Mouse (Mus musculus): ENCODE results near the gene Sparcl1. TPM values are rescaled to one million over a fixed set of nuclear protein-coding genes. Genes with fewer than 3 reads are reported as not detected.

Gene Sparcl1
- polyA plus RNA-seq, 1 experiment from 2014 or later: 158 TPM

DNA sequence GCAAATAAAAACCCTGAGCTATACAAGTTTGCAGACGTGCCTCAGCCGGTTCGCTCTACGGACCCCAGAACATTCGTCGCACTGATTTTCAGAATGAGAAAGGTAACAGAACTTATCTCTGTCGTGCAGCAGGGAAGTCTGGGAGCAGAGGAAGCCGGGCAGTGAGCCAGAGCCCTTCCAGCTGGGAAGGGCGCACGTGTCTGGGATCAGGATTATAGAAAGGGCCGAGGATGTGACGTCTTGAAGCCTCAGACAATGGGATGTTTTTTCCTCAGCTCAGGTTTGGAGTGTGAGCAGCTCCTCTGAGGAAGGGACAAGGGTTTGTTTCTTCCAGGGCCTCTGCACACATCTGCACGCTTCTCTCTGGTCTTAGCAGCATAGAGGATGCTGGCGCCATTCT, 1.6 kb upstream of the Sparcl1 start:
- Histone ChIP-seq H3K27ac (ENCODE audit: low read depth, low read length) (no peak overlapping the region), H3K4me3 (ENCODE audit: low read depth, low read length) (no peak overlapping the region), H3K9ac (ENCODE audit: low read depth, low read length) (no peak overlapping the region), H3K36me3 (ENCODE audit: control insufficient read depth, insufficient read depth) (no peaks in the 10 kb centered on the region), H3K4me2 (replicated peaks; ENCODE audit: low read depth) (no peak overlapping the region), H3K27me3 (replicated peaks; ENCODE audit: control insufficient read depth, insufficient read depth, low read length) (no peaks in the 10 kb centered on the region), H3K4me1 (replicated peaks; ENCODE audit: control insufficient read depth, insufficient read depth, low read length) (no peaks in the 10 kb centered on the region), H3K9me3 (ENCODE audit: control insufficient read depth) (no peaks in the 10 kb centered on the region)
- ATAC-seq: no peak
- 45% methylated on average over 14 of the region's 14 CpGs for WGBS
- TF ChIP-seq CTCF (IDR thresholded peaks at IDR 0.05; ENCODE audit: low read depth): no peak

DNA sequence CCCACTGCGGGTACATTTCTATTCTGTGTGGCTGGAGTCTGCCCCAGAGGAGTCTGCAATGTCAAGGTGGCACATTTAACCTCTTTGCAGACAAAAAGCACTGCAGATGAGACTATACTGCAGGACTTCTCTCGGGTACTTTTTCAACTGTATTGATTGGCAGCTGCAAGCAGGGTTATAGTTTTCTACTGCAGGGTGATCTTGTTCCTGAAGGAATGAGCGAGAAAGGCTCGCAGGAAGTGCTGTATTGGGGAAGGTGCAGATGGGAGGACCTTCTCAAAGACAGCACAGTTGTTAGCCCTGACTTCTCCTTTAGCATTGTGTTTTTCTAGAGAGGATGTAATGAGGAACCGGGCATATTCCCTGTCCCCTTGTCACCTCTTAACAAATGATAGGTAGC, 1.0 kb downstream of the Sparcl1 start:
- no peak for TF ChIP-seq CTCF (IDR thresholded peaks at IDR 0.05; ENCODE audit: low read depth)
- ATAC-seq: no peak
- no peak overlapping the region; the same call in 1 of the 2 replicates for H3K27ac ChIP-seq (ENCODE audit: low read depth, low read length)

DNA sequence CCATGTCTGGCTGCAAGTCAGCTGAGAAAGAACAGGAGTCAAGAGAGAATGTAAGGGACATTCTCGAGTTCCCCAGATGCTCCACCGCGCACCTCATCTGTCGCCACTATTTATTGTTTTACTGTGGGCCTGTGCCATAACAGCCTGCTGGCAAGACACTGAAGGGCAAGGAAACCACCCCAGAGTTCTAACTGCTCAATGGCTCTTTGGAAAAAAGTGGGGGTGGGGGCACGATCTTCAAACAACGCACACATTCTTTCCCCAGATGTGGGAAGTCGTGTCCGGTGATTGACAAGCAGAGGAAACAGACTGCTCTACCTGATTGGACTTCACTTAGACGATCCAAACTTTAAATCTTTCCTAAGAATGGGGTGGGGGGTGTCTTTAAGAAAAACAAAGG, 1.5 kb downstream of the Sparcl1 start:
- Histone ChIP-seq H3K4me2 (replicated peaks; ENCODE audit: low read depth) (peak overlapping the region; percentile 56), H3K9ac (ENCODE audit: low read depth, low read length) (peak overlapping the region; percentile 7; the same call in 1 of the 2 replicates), H3K27me3 (replicated peaks; ENCODE audit: control insufficient read depth, insufficient read depth, low read length) (no peaks in the 10 kb centered on the region), H3K27ac (ENCODE audit: low read depth, low read length) (no peak overlapping the region; the same call in 1 of the 2 replicates), H3K4me3 (ENCODE audit: low read depth, low read length) (peak overlapping the region; percentile 25), H3K4me1 (replicated peaks; ENCODE audit: control insufficient read depth, insufficient read depth, low read length) (no peaks in the 10 kb centered on the region), H3K36me3 (ENCODE audit: control insufficient read depth, insufficient read depth) (no peaks in the 10 kb centered on the region), H3K9me3 (ENCODE audit: control insufficient read depth) (no peaks in the 10 kb centered on the region)
- no peak for ATAC-seq
- WGBS: 14% methylated on average over 9 of the region's 9 CpGs
- TF ChIP-seq CTCF (IDR thresholded peaks at IDR 0.05; ENCODE audit: low read depth): no peak

More for the DNA sequence above, 1.0 kb downstream of the Sparcl1 start:
- H3K9ac ChIP-seq (ENCODE audit: low read depth, low read length): no peak overlapping the region; the same call in 1 of the 2 replicates
- H3K4me2 ChIP-seq (replicated peaks; ENCODE audit: low read depth): peak overlapping the region; percentile 56
- WGBS: 36% methylated on average over 5 of the region's 5 CpGs
- no peaks in the 10 kb centered on the region for H3K4me1 ChIP-seq (replicated peaks; ENCODE audit: control insufficient read depth, insufficient read depth, low read length)
- peak overlapping the region; percentile 25 for H3K4me3 ChIP-seq (ENCODE audit: low read depth, low read length)
- no peaks in the 10 kb centered on the region for H3K27me3 ChIP-seq (replicated peaks; ENCODE audit: control insufficient read depth, insufficient read depth, low read length)
- H3K9me3 ChIP-seq (ENCODE audit: control insufficient read depth): no peaks in the 10 kb centered on the region
- no peaks in the 10 kb centered on the region for H3K36me3 ChIP-seq (ENCODE audit: control insufficient read depth, insufficient read depth)

DNA sequence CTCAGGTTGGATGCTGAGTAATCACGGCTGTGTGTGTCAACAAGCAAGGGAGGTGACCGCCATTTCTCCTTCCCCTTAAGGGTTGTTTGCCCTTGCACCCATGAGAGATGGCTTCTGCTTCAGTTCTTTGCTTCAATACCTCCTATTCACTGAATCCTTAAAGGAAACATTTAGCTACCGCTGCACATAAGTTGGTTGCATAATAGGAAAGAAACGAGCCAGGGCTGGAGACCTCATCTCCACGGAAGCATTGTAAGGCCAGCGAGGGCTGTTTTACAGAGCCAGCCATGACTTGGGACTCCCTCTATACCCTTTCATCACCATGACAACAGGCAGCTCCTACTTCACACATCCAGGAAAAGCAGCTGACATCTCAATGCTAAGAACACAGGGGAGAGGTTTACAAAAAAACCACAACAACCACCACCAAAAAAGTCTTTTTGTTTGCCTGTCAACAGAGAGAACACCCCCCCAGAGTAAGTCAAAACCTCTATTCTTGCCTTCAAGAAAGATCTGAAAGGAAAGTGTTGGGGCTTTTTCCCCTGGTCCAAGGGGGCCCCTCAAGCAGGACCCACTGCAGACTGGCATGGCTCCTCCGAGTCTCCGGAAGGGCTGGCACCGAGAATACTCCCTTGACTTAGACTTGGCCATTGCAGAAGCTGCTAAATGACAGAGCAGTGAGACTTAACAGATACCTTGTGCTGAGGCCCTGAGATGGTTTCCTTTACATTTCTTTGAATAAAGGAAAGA, 3.2 kb downstream of the Sparcl1 start:
- H3K4me1 ChIP-seq (replicated peaks; ENCODE audit: control insufficient read depth, insufficient read depth, low read length): no peaks in the 10 kb centered on the region
- no peaks in the 10 kb centered on the region for H3K9me3 ChIP-seq (ENCODE audit: control insufficient read depth)
- no peaks in the 10 kb centered on the region for H3K36me3 ChIP-seq (ENCODE audit: control insufficient read depth, insufficient read depth)
- no peak for ATAC-seq
- H3K4me2 ChIP-seq (replicated peaks; ENCODE audit: low read depth): peak overlapping the region; percentile 56
- H3K27ac ChIP-seq (ENCODE audit: low read depth, low read length): 0 out of 2 replicates have a peak overlapping the region, but pooled peaks have one; percentile 29
- WGBS: 56% methylated on average over 9 of the region's 9 CpGs
- no peak for TF ChIP-seq CTCF (IDR thresholded peaks at IDR 0.05; ENCODE audit: low read depth)
- H3K9ac ChIP-seq (ENCODE audit: low read depth, low read length): no peak overlapping the region
- H3K27me3 ChIP-seq (replicated peaks; ENCODE audit: control insufficient read depth, insufficient read depth, low read length): no peaks in the 10 kb centered on the region
- H3K4me3 ChIP-seq (ENCODE audit: low read depth, low read length): no peak overlapping the region

DNA sequence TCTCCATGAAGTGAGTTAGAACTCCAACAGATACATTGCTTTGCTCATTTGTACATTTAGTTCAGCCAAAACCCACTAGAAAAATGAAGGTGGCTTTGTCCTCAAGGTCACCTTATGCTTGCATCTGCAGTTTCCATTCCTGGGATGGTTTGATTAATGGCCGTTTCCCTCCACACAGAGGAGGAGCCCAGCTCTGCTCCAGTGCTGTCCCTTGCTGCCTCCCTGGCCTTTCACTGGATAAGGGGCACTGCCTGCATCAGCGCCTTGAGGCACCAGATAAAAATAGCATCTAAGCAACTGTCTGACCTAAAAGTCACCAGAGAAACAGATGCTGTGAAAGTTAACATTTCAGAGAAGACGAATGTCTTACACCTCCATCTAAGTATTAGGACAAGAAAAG, 4.0 kb downstream of the Sparcl1 start:
- Histone ChIP-seq H3K36me3 (ENCODE audit: control insufficient read depth, insufficient read depth) (no peaks in the 10 kb centered on the region), H3K27me3 (replicated peaks; ENCODE audit: control insufficient read depth, insufficient read depth, low read length) (no peaks in the 10 kb centered on the region), H3K27ac (ENCODE audit: low read depth, low read length) (peak overlapping the region; percentile 61; the same call in 1 of the 2 replicates), H3K9ac (ENCODE audit: low read depth, low read length) (no peak overlapping the region), H3K4me1 (replicated peaks; ENCODE audit: control insufficient read depth, insufficient read depth, low read length) (no peaks in the 10 kb centered on the region), H3K4me3 (ENCODE audit: low read depth, low read length) (no peak overlapping the region), H3K9me3 (ENCODE audit: control insufficient read depth) (no peaks in the 10 kb centered on the region), H3K4me2 (replicated peaks; ENCODE audit: low read depth) (peak overlapping the region; percentile 42; the same call in 1 of the 2 replicates)
- no peak for ATAC-seq
- WGBS: 53% methylated on average over 3 of the region's 3 CpGs
- TF ChIP-seq CTCF (IDR thresholded peaks at IDR 0.05; ENCODE audit: low read depth): no peak

DNA sequence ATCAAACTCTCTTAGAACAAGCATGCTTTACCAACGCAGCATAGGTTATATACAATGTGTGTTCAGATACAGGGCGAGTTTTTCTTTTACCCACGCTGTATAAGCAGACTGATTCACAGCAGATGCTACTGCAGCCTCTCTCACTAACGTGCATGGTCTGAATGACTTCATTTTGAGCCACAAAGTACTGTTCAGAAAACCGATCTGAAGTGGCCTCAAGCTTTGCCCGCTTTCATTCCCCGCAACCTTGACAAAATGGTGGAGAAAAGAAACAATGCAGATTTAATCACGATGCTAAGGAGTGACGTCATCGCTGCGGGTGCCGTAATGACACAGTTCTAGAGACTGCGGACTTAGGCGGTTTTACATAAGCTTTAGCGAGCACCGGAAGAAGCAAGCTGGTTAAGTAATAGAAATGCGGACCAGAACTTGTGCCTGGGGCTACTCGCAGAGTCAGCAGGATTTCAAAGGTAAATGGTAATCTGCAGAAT, 4.6 kb downstream of the Sparcl1 start:
- WGBS: 25% methylated on average over 18 of the region's 18 CpGs
- Histone ChIP-seq H3K9me3 (ENCODE audit: control insufficient read depth) (no peaks in the 10 kb centered on the region), H3K27ac (ENCODE audit: low read depth, low read length) (peak overlapping the region; percentile 61), H3K4me3 (ENCODE audit: low read depth, low read length) (no peak overlapping the region), H3K9ac (ENCODE audit: low read depth, low read length) (no peak overlapping the region), H3K4me2 (replicated peaks; ENCODE audit: low read depth) (peak overlapping the region; percentile 42), H3K36me3 (ENCODE audit: control insufficient read depth, insufficient read depth) (no peaks in the 10 kb centered on the region), H3K27me3 (replicated peaks; ENCODE audit: control insufficient read depth, insufficient read depth, low read length) (no peaks in the 10 kb centered on the region), H3K4me1 (replicated peaks; ENCODE audit: control insufficient read depth, insufficient read depth, low read length) (no peaks in the 10 kb centered on the region)
- no peak for TF ChIP-seq CTCF (IDR thresholded peaks at IDR 0.05; ENCODE audit: low read depth)
- no peak for ATAC-seq
